Mouse (Mus musculus) mouse embryonic stem cell (cell line): Measurements from ENCODE around the gene B3gat1.

Experiments used
- in situ Hi-C, 2 experiments: fragments of 300-500 bp; cut with MboI; formaldehyde crosslinking; loops; 1 replicate in 1 of 2; 3 replicates in 1 of 2; pipeline ENCODE4 v1.14.3; 2019 to 2020; ENCODE audit warnings: low sequenced_read_pairs in 2 of 2, low pct_unique_long_range_greater_than_20kb in 1 of 2, mixed read lengths in 1 of 2; ENCODE audit not compliant: unreplicated experiment in 1 of 2

The B3gat1 gene

GRCm38 (mm10) chr9:26762477-26762876 is 28.9 kb downstream of the B3gat1 start:
- in situ Hi-C loops = loop anchor here in 1 of 2 experiments (10.0 kb wide), 1 partner anchor 1028 kb away; no protein-coding TSS in a partner anchor

GRCm38 (mm10) chr9:26768181-26768580 is 34.7 kb downstream of the B3gat1 start:
- in situ Hi-C loops = loop anchor here in 1 of 2 experiments (10.0 kb wide), 1 partner anchor 1033 kb away; no protein-coding TSS in a partner anchor

- in situ Hi-C loops = loop anchor here in 1 of 2 experiments (25.0 kb wide), 1 partner anchor 1088 kb away; no protein-coding TSS in a partner anchor
Measured at GRCm38 (mm10) chr9:26775700-26776099, 42.2 kb downstream of the B3gat1 start.

GRCm38 (mm10) chr9:26776122-26776902 is 42.8 kb downstream of the B3gat1 start:
- in situ Hi-C loops = loop anchor here in 1 of 2 experiments (25.0 kb wide), 1 partner anchor 1089 kb away; no protein-coding TSS in a partner anchor

GRCm38 (mm10) chr9:26778421-26778820 is 44.9 kb downstream of the B3gat1 start:
- in situ Hi-C loops = loop anchor here in 1 of 2 experiments (25.0 kb wide), 1 partner anchor 1091 kb away; no protein-coding TSS in a partner anchor

- in situ Hi-C loops = loop anchor here in 1 of 2 experiments (25.0 kb wide), 1 partner anchor 1096 kb away; no protein-coding TSS in a partner anchor
Measured at GRCm38 (mm10) chr9:26783414-26783975, 50.0 kb downstream of the B3gat1 start.

- in situ Hi-C loops = loop anchor here in 1 of 2 experiments (25.0 kb wide), 1 partner anchor 1106 kb away; no protein-coding TSS in a partner anchor
Measured at GRCm38 (mm10) chr9:26792829-26793228, 59.3 kb downstream of the B3gat1 start.

- in situ Hi-C loops = loop anchor here in 1 of 2 experiments (25.0 kb wide), 1 partner anchor 1111 kb away; no protein-coding TSS in a partner anchor
Measured at GRCm38 (mm10) chr9:26798205-26798604, 64.7 kb downstream of the B3gat1 start.

GRCm38 (mm10) chr9:26798731-26799130 is 65.2 kb downstream of the B3gat1 start:
- in situ Hi-C loops = loop anchor here in 1 of 2 experiments (25.0 kb wide), 1 partner anchor 1111 kb away; no protein-coding TSS in a partner anchor

GRCm38 (mm10) chr9:26800357-26800756 is 66.8 kb downstream of the B3gat1 start:
- in situ Hi-C loops = no loop called here

- in situ Hi-C loops = no loop called here
Measured at GRCm38 (mm10) chr9:26804321-26804720, 70.8 kb downstream of the B3gat1 start.

- in situ Hi-C loops = no loop called here
Measured at GRCm38 (mm10) chr9:26805935-26806666, 72.6 kb downstream of the B3gat1 start, which contains the start of gene Glb1l2. Gene Glb1l2, minus strand, starts transcription at chr9:26806468.

GRCm38 (mm10) chr9:26808735-26809134 is 75.2 kb downstream of the B3gat1 start:
- in situ Hi-C loops = no loop called here
